ENCODE assay signal across 15 mouse cellular contexts in genomic region chr10:59443212-59443611, GRCm38 (mm10). TPM values are rescaled to one million over a fixed set of nuclear protein-coding genes. Genes with fewer than 3 reads are reported as not detected.
DNase-seq lines count a peak whose midpoint lies in the region; ATAC-seq and TF ChIP-seq lines count a peak whose summit lies in the region.
"Had no signal": no experiment of that assay in that cellular context is flagged by ENCODE, and none has a peak within 500 bp of the region (broad histone marks: within the 10 kb centered on the region; RNA-seq: fewer than 3 reads in every experiment).

No protein-coding gene starts in this region.

- H3K4me1 ChIP-seq in liver, embryonic 14.5 days (replicated peaks; ENCODE audit: control insufficient read depth in 2 of 2, insufficient read depth in 2 of 2, low read length in 1 of 2): peaks cover 0 to 8% of the 10 kb centered on the region in 2 experiments; a peak in 2 of 4 replicates
- no peaks in the 10 kb centered on the region for H3K4me1 ChIP-seq in midbrain, embryonic 16.5 days (ENCODE audit: control insufficient read depth, insufficient read depth, low read length)

- no peak overlapping the region for H3K9ac ChIP-seq in liver, embryonic 14.5 days (replicated peaks)
- H3K9ac ChIP-seq in midbrain, embryonic 16.5 days (ENCODE audit: low read depth, low read length): no peak overlapping the region
- H3K9ac ChIP-seq: neural tube, embryonic 13.5 days had no signal

- TF ChIP-seq EP300 in liver, embryonic 14.5 days (IDR thresholded peaks at IDR 0.05; ENCODE audit: low read depth): no peak

- H3K36me3 ChIP-seq in liver, embryonic 14.5 days (replicated peaks; ENCODE audit: control insufficient read depth, insufficient read depth, low read depth): no peaks in the 10 kb centered on the region
- no peaks in the 10 kb centered on the region for H3K36me3 ChIP-seq in midbrain, embryonic 16.5 days (ENCODE audit: control insufficient read depth, insufficient read depth, low read length)
- H3K36me3 ChIP-seq: neural tube, embryonic 13.5 days had no signal

- no peaks in the 10 kb centered on the region for H3K27me3 ChIP-seq in liver, embryonic 14.5 days (ENCODE audit: control insufficient read depth, insufficient read depth, low read length)
- H3K27me3 ChIP-seq in midbrain, embryonic 16.5 days (ENCODE audit: control insufficient read depth, insufficient read depth, low read depth, low read length): no peaks in the 10 kb centered on the region
- H3K27me3 ChIP-seq: neural tube, embryonic 13.5 days had no signal

- TF ChIP-seq CTCF in liver, embryonic 14.5 days (IDR thresholded peaks at IDR 0.05; ENCODE audit: low read depth): no peak

- DNase-seq in heart, adult 11 months: peak; percentile 86
- no peak for DNase-seq in heart, postnatal 25 days (ENCODE audit: low spot score)
- DNase-seq in ovary, adult 18-20 months (ENCODE audit: low spot score): peak; percentile 75
- no peak for DNase-seq in ovary, postnatal 14 days (ENCODE audit: low spot score)
- DNase-seq in liver, embryonic 14.5 days (ENCODE audit: low read depth in 3 of 3, low spot score in 3 of 3): peak in 1 of 3 experiments; percentile 9
- DNase-seq in gastrocnemius, postnatal 14 days: no peak
- no peak for DNase-seq in urinary bladder, postnatal 25 days (ENCODE audit: low spot score)
- DNase-seq: cerebellum, postnatal 36 days; layer of hippocampus, postnatal 36 days; spleen, adult 18-20 months; thymus, postnatal 14 days had no signal

- ATAC-seq in liver, embryonic 14.5 days (ENCODE audit: insufficient read depth): 0 out of 2 replicates have a peak, but pooled peaks have one; percentile 13
- ATAC-seq in midbrain, embryonic 16.5 days: no peak

- H3K4me3 ChIP-seq in liver, embryonic 14.5 days (ENCODE audit: insufficient read depth in 1 of 2, low read depth in 2 of 2, low read length in 2 of 2): no peak overlapping the region
- no peak overlapping the region for H3K4me3 ChIP-seq in midbrain, embryonic 16.5 days (ENCODE audit: low read depth, low read length)
- H3K4me3 ChIP-seq: neural tube, embryonic 13.5 days had no signal

- 5% methylated on average over 7 of the region's 7 CpGs for WGBS in liver, embryonic 14.5 days (ENCODE audit: insufficient replicate concordance)
- WGBS in midbrain, embryonic 16.5 days: 70% methylated on average over 7 of the region's 7 CpGs

- no peak overlapping the region for H3K4me2 ChIP-seq in liver, embryonic 14.5 days (ENCODE audit: low read depth)
- H3K4me2 ChIP-seq in midbrain, embryonic 16.5 days (ENCODE audit: low read length): no peak overlapping the region
- H3K4me2 ChIP-seq: neural tube, embryonic 13.5 days had no signal

- no peak overlapping the region for H3K27ac ChIP-seq in liver, embryonic 14.5 days
- no peak overlapping the region for H3K27ac ChIP-seq in midbrain, embryonic 16.5 days (ENCODE audit: low read length)
- H3K27ac ChIP-seq: neural tube, embryonic 13.5 days had no signal

- no peaks in the 10 kb centered on the region for H3K9me3 ChIP-seq in liver, embryonic 14.5 days (ENCODE audit: control insufficient read depth, low read length)
- H3K9me3 ChIP-seq in midbrain, embryonic 16.5 days (replicated peaks; ENCODE audit: control insufficient read depth, low read length, poor library complexity, severe bottlenecking): no peaks in the 10 kb centered on the region
- H3K9me3 ChIP-seq: neural tube, embryonic 13.5 days had no signal

- intact Hi-C loops in heart, postnatal 25 days (cut with DNase I): no loop called here
- intact Hi-C loops in gastrocnemius, postnatal 14 days (cut with DNase I; ENCODE audit: low total_unique reads): no loop called here

RNA-seq across cellular contexts. Expression of gene Oit3, which starts 1.6 kb away (rescaled TPM):
- not detected for total RNA-seq in heart, postnatal 25 days (2021)
- 14.9 and 16.0 TPM in 2 replicates for polyA plus RNA-seq in liver, embryonic 14.5 days (2012; rRNA removed)
- 17.5 and 17.6 TPM in 2 replicates for polyA plus RNA-seq in liver, embryonic 14.5 days (2014; fragmentation: Nextera tagmentation; extraction: Ambion mirVana)
- total RNA-seq in gastrocnemius, postnatal 14 days (2021): under 1 TPM; 0.51 to 0.58 TPM
- 0.22 TPM in 1 of 2 replicates, not detected in the other for polyA plus RNA-seq in midbrain, embryonic 16.5 days (2015; fragmentation: Nextera tagmentation; extraction: Ambion mirVana)
- total RNA-seq: layer of hippocampus, postnatal 36 days had no signal

RNA-seq across cellular contexts. Expression of gene Pla2g12b, which starts 39.8 kb away (rescaled TPM):
- not detected for total RNA-seq in heart, postnatal 25 days (2021)
- polyA plus RNA-seq in liver, embryonic 14.5 days (2012; rRNA removed): 19.9 and 21.6 TPM in 2 replicates
- polyA plus RNA-seq in liver, embryonic 14.5 days (2014; fragmentation: Nextera tagmentation; extraction: Ambion mirVana): 43.3 and 43.9 TPM in 2 replicates
- total RNA-seq in gastrocnemius, postnatal 14 days (2021): under 1 TPM in 1 of 2 experiments, not detected in 1; 0.45 TPM
- polyA plus RNA-seq in midbrain, embryonic 16.5 days (2015; fragmentation: Nextera tagmentation; extraction: Ambion mirVana): not detected in 2 replicates
- total RNA-seq: hematopoietic stem cell, adult 5-6 weeks; layer of hippocampus, postnatal 36 days had no signal
- polyA plus RNA-seq: forebrain, embryonic 11.5 days; neural tube, embryonic 13.5 days had no signal

RNA-seq across cellular contexts. Expression of gene Gm10273, which starts 47.8 kb away (rescaled TPM):
- total RNA-seq in heart, postnatal 25 days (2021): 100 to 1,000 TPM; 130 to 168 TPM
- polyA plus RNA-seq in liver, embryonic 14.5 days (2012; rRNA removed): 3.5 and 4.8 TPM in 2 replicates
- polyA plus RNA-seq in liver, embryonic 14.5 days (2014; fragmentation: Nextera tagmentation; extraction: Ambion mirVana): 8.0 and 15.6 TPM in 2 replicates
- 100 to 1,000 TPM; 106 to 119 TPM for total RNA-seq in gastrocnemius, postnatal 14 days (2021)
- 4.5 TPM in 1 of 2 replicates, not detected in the other for polyA plus RNA-seq in midbrain, embryonic 16.5 days (2015; fragmentation: Nextera tagmentation; extraction: Ambion mirVana)
- polyA plus RNA-seq: neural tube, embryonic 13.5 days had no signal

Comparison
In these comparisons a context has a peak if more than half of its experiments do, and no peak if none do; other contexts are left out.
1. DNase-seq: peak in heart, adult 11 months (single experiment) and ovary, adult 18-20 months (single experiment); none in heart, postnatal 25 days (single experiment), ovary, postnatal 14 days (single experiment), gastrocnemius, postnatal 14 days (single experiment) and urinary bladder, postnatal 25 days (single experiment).